Mouse (Mus musculus): ENCODE results near the gene Lpp. TPM values are rescaled to one million over a fixed set of nuclear protein-coding genes. Genes with fewer than 3 reads are reported as not detected.

Gene Lpp
- polyA plus RNA-seq, 1 experiment from 2014 or later, result 10.7 TPM

- Histone ChIP-seq H3K4me3 (no peak overlapping the region), H3K9ac (replicated peaks) (no peak overlapping the region), H3K4me2 (replicated peaks) (no peak overlapping the region), H3K36me3 (no peaks in the 10 kb centered on the region), H3K9me3 (no peaks in the 10 kb centered on the region), H3K4me1 (peaks cover 22% of the 10 kb centered on the region), H3K27me3 (no peaks in the 10 kb centered on the region), H3K27ac (replicated peaks) (no peak overlapping the region)
- no peak for ATAC-seq (replicated peaks)
- WGBS, result 92% methylated on average over 4 of the region's 4 CpGs
Measured at GRCm38 (mm10) chr16:24915470-24915869, 522.2 kb downstream of the Lpp start.

GRCm38 (mm10) chr16:24919349-24920012 lies 526.2 kb downstream of the Lpp start:
- Histone ChIP-seq H3K9me3 (no peaks in the 10 kb centered on the region), H3K36me3 (no peaks in the 10 kb centered on the region), H3K9ac (replicated peaks) (no peak overlapping the region), H3K4me3 (no peak overlapping the region), H3K4me2 (replicated peaks) (peak overlapping the region; percentile 12), H3K4me1 (peaks cover 11% of the 10 kb centered on the region; the same call in 1 of the 2 replicates), H3K27me3 (no peaks in the 10 kb centered on the region), H3K27ac (replicated peaks) (no peak overlapping the region)
- 11% methylated on average over 11 of the region's 11 CpGs for WGBS
- ATAC-seq (replicated peaks), result 0 out of 2 replicates have a peak, but pooled peaks have one; percentile 61

- Histone ChIP-seq H3K9ac (replicated peaks) (no peak overlapping the region), H3K4me1 (peaks cover 5% of the 10 kb centered on the region; the same call in 1 of the 2 replicates), H3K27ac (replicated peaks) (no peak overlapping the region), H3K27me3 (no peaks in the 10 kb centered on the region), H3K4me2 (replicated peaks) (no peak overlapping the region), H3K4me3 (no peak overlapping the region), H3K9me3 (no peaks in the 10 kb centered on the region), H3K36me3 (no peaks in the 10 kb centered on the region)
- ATAC-seq (replicated peaks), result no peak
Measured at GRCm38 (mm10) chr16:24930070-24930469, 536.8 kb downstream of the Lpp start.

GRCm38 (mm10) chr16:24930621-24931020 lies 537.3 kb downstream of the Lpp start:
- no peak overlapping the region for H3K4me2 ChIP-seq (replicated peaks)
- 0 out of 2 replicates have a peak, but pooled peaks have one; percentile 55 for ATAC-seq (replicated peaks)
- no peaks in the 10 kb centered on the region for H3K36me3 ChIP-seq
- H3K4me3 ChIP-seq, result no peak overlapping the region
- no peaks in the 10 kb centered on the region for H3K9me3 ChIP-seq
- H3K9ac ChIP-seq (replicated peaks), result no peak overlapping the region
- WGBS, result 73% methylated on average over 5 of the region's 5 CpGs
- H3K27ac ChIP-seq (replicated peaks), result no peak overlapping the region
- peaks cover 5% of the 10 kb centered on the region; the same call in 1 of the 2 replicates for H3K4me1 ChIP-seq
- H3K27me3 ChIP-seq, result no peaks in the 10 kb centered on the region

GRCm38 (mm10) chr16:24932816-24933215 lies 539.5 kb downstream of the Lpp start:
- Histone ChIP-seq H3K4me1 (peaks cover 5% of the 10 kb centered on the region; the same call in 1 of the 2 replicates), H3K9me3 (no peaks in the 10 kb centered on the region), H3K4me2 (replicated peaks) (no peak overlapping the region), H3K27me3 (no peaks in the 10 kb centered on the region), H3K4me3 (no peak overlapping the region), H3K27ac (replicated peaks) (no peak overlapping the region), H3K9ac (replicated peaks) (no peak overlapping the region), H3K36me3 (no peaks in the 10 kb centered on the region)
- ATAC-seq (replicated peaks), result no peak
- 67% methylated on average over 3 of the region's 3 CpGs for WGBS

GRCm38 (mm10) chr16:24933691-24934090 lies 540.4 kb downstream of the Lpp start:
- Histone ChIP-seq H3K9me3 (no peaks in the 10 kb centered on the region), H3K9ac (replicated peaks) (no peak overlapping the region), H3K4me1 (peaks cover 5% of the 10 kb centered on the region; the same call in 1 of the 2 replicates), H3K27me3 (no peaks in the 10 kb centered on the region), H3K4me2 (replicated peaks) (no peak overlapping the region), H3K36me3 (no peaks in the 10 kb centered on the region), H3K27ac (replicated peaks) (no peak overlapping the region), H3K4me3 (no peak overlapping the region)
- WGBS, result 89% methylated on average over 4 of the region's 4 CpGs
- ATAC-seq (replicated peaks), result no peak

GRCm38 (mm10) chr16:24941306-24942160 lies 548.2 kb downstream of the Lpp start:
- 16% methylated on average over 9 of the region's 9 CpGs for WGBS
- ATAC-seq (replicated peaks), result peak; percentile 63
- H3K27ac ChIP-seq (replicated peaks), result no peak overlapping the region

GRCm38 (mm10) chr16:24943486-24944261 lies 550.4 kb downstream of the Lpp start:
- H3K4me1 ChIP-seq, result peaks cover 13% of the 10 kb centered on the region; the same call in 1 of the 2 replicates
- no peak for ATAC-seq (replicated peaks)
- no peaks in the 10 kb centered on the region for H3K27me3 ChIP-seq
- 30% methylated on average over 6 of the region's 6 CpGs for WGBS
- no peak overlapping the region for H3K4me3 ChIP-seq
- H3K4me2 ChIP-seq (replicated peaks), result no peak overlapping the region
- H3K36me3 ChIP-seq, result no peaks in the 10 kb centered on the region
- H3K9me3 ChIP-seq, result no peaks in the 10 kb centered on the region
- H3K27ac ChIP-seq (replicated peaks), result no peak overlapping the region
- H3K9ac ChIP-seq (replicated peaks), result no peak overlapping the region

More at GRCm38 (mm10) chr16:24941306-24942160, 548.2 kb downstream of the Lpp start:
- peaks cover 13% of the 10 kb centered on the region; the same call in 1 of the 2 replicates for H3K4me1 ChIP-seq
- no peak overlapping the region for H3K4me2 ChIP-seq (replicated peaks)
- H3K36me3 ChIP-seq, result no peaks in the 10 kb centered on the region
- no peak overlapping the region for H3K4me3 ChIP-seq
- no peaks in the 10 kb centered on the region for H3K27me3 ChIP-seq
- H3K9me3 ChIP-seq, result no peaks in the 10 kb centered on the region
- H3K9ac ChIP-seq (replicated peaks), result no peak overlapping the region

- Histone ChIP-seq H3K9ac (replicated peaks) (no peak overlapping the region), H3K27me3 (no peaks in the 10 kb centered on the region), H3K4me2 (replicated peaks) (no peak overlapping the region), H3K4me3 (no peak overlapping the region), H3K36me3 (no peaks in the 10 kb centered on the region), H3K9me3 (no peaks in the 10 kb centered on the region), H3K27ac (replicated peaks) (no peak overlapping the region), H3K4me1 (peaks cover 16% of the 10 kb centered on the region)
- ATAC-seq (replicated peaks), result no peak
- 88% methylated on average over 1 of the region's 1 CpGs for WGBS
Measured at GRCm38 (mm10) chr16:24946356-24946755, 553.0 kb downstream of the Lpp start.

- Histone ChIP-seq H3K4me3 (no peak overlapping the region), H3K9ac (replicated peaks) (no peak overlapping the region), H3K27me3 (no peaks in the 10 kb centered on the region), H3K36me3 (no peaks in the 10 kb centered on the region), H3K4me1 (peaks cover 15% of the 10 kb centered on the region), H3K27ac (replicated peaks) (no peak overlapping the region), H3K9me3 (no peaks in the 10 kb centered on the region), H3K4me2 (replicated peaks) (no peak overlapping the region)
- 98% methylated on average over 1 of the region's 1 CpGs for WGBS
- ATAC-seq (replicated peaks), result no peak
Measured at GRCm38 (mm10) chr16:24947485-24947884, 554.2 kb downstream of the Lpp start.

- H3K4me3 ChIP-seq, result no peak overlapping the region
- H3K27ac ChIP-seq (replicated peaks), result no peak overlapping the region
- H3K9me3 ChIP-seq, result no peaks in the 10 kb centered on the region
- H3K9ac ChIP-seq (replicated peaks), result no peak overlapping the region
- no peaks in the 10 kb centered on the region for H3K27me3 ChIP-seq
- H3K4me1 ChIP-seq, result peaks cover 15% of the 10 kb centered on the region
- no peak overlapping the region for H3K4me2 ChIP-seq (replicated peaks)
- no peak for ATAC-seq (replicated peaks)
- H3K36me3 ChIP-seq, result no peaks in the 10 kb centered on the region
- 51% methylated on average over 3 of the region's 3 CpGs for WGBS
Measured at GRCm38 (mm10) chr16:24948091-24948690, 554.9 kb downstream of the Lpp start.
